Mouse (Mus musculus): ENCODE data around the gene Slit2.
A peak's percentile ranks its signal among the peaks of the same experiment; 100 is the strongest.

Slit2 gene

GRCm38 (mm10) chr5:48058612-48059011 lies 75.7 kb downstream of the Slit2 start:
- no peak for DNase-seq

GRCm38 (mm10) chr5:48060715-48061114 lies 77.8 kb downstream of the Slit2 start:
- DNase-seq, result no peak

GRCm38 (mm10) chr5:48078730-48079129 lies 95.8 kb downstream of the Slit2 start:
- no peak for DNase-seq

GRCm38 (mm10) chr5:48081223-48081881 lies 98.4 kb downstream of the Slit2 start:
- no peak for DNase-seq

GRCm38 (mm10) chr5:48113400-48113799 lies 130.5 kb downstream of the Slit2 start:
- no peak for DNase-seq

- no peak for DNase-seq
Measured at GRCm38 (mm10) chr5:48114969-48115537, 132.1 kb downstream of the Slit2 start.

GRCm38 (mm10) chr5:48122651-48123050 lies 139.7 kb downstream of the Slit2 start:
- no peak for DNase-seq

- peak in 1 of 2 experiments; percentile 1 for DNase-seq
Measured at GRCm38 (mm10) chr5:48125770-48126423, 143.0 kb downstream of the Slit2 start.

GRCm38 (mm10) chr5:48129981-48130380 lies 147.0 kb downstream of the Slit2 start:
- no peak for DNase-seq

GRCm38 (mm10) chr5:48136571-48136970 lies 153.6 kb downstream of the Slit2 start:
- DNase-seq, result no peak

- no peak for DNase-seq
Measured at GRCm38 (mm10) chr5:48138849-48139487, 156.0 kb downstream of the Slit2 start.

GRCm38 (mm10) chr5:48139488-48139862 lies 156.5 kb downstream of the Slit2 start:
- DNase-seq, result no peak

- DNase-seq, result no peak
Measured at GRCm38 (mm10) chr5:48146082-48146481, 163.1 kb downstream of the Slit2 start.

GRCm38 (mm10) chr5:48160829-48161228 lies 177.9 kb downstream of the Slit2 start:
- DNase-seq, result no peak

- no peak for DNase-seq
Measured at GRCm38 (mm10) chr5:48181646-48182302, 198.8 kb downstream of the Slit2 start.

- DNase-seq, result no peak
Measured at GRCm38 (mm10) chr5:48184358-48184757, 201.4 kb downstream of the Slit2 start.

GRCm38 (mm10) chr5:48187819-48188218 lies 204.9 kb downstream of the Slit2 start:
- no peak for DNase-seq

GRCm38 (mm10) chr5:48199380-48199779 lies 216.4 kb downstream of the Slit2 start:
- DNase-seq, result no peak

GRCm38 (mm10) chr5:48215248-48215647 lies 232.3 kb downstream of the Slit2 start:
- DNase-seq, result no peak

- no peak for DNase-seq
Measured at GRCm38 (mm10) chr5:48219624-48220155, 236.8 kb downstream of the Slit2 start.

- no peak for DNase-seq
Measured at GRCm38 (mm10) chr5:48225500-48225899, 242.6 kb downstream of the Slit2 start.

GRCm38 (mm10) chr5:48230430-48231080 lies 247.6 kb downstream of the Slit2 start:
- DNase-seq, result no peak
